Mouse (Mus musculus) megakaryocyte, embryonic 14.5 days (primary cell): Measurements from ENCODE around the gene Crybb3. TPM values are rescaled to one million over a fixed set of nuclear protein-coding genes. Genes with fewer than 3 reads are reported as not detected.

Experiments
- H3K27me3 ChIP-seq: replicated peaks from 2 replicates; pipeline ENCODE3; 2012; ENCODE audit warnings: inconsistent platforms
- H3K36me3 ChIP-seq: replicated peaks from 2 replicates; pipeline ENCODE3; 2012; ENCODE audit warnings: low read length, inconsistent platforms, mixed read lengths
- H3K4me1 ChIP-seq: 2 replicates; pipeline ENCODE4 v1.6.1; 2012; ENCODE audit warnings: inconsistent platforms
- H3K4me3 ChIP-seq: replicated peaks from 2 replicates; pipeline ENCODE3; 2012; ENCODE audit warnings: moderate library complexity, mild to moderate bottlenecking, inconsistent platforms
- H3K9me3 ChIP-seq: 2 replicates; pipeline ENCODE4 v1.6.1; 2012; ENCODE audit warnings: inconsistent platforms
- FLI1 ChIP-seq: IDR thresholded peaks from 2 replicates; pipeline ENCODE4 v1.6.1; 2012; ENCODE audit warnings: low read length, inconsistent platforms, mixed read lengths
- GATA1 ChIP-seq: IDR thresholded peaks from 3 replicates; pipeline ENCODE4 v1.6.1; 2012; ENCODE audit warnings: mixed read lengths, low read length, inconsistent platforms, borderline replicate concordance
- polyA plus RNA-seq: library from polyadenylated mRNA; stranded (reverse); fragments of >175 nt; gene quantifications from 2 replicates; pipeline ENCODE4 v1.2.3, GENCODE M21; 2012; ENCODE audit warnings: low replicate concordance; ENCODE audit not compliant: insufficient read depth

Crybb3 gene
- polyA plus RNA-seq, 1 experiment, result 1.6 TPM

- H3K4me3 ChIP-seq, result peak overlapping the region; percentile 81
- H3K9me3 ChIP-seq, result peaks cover 8% of the 10 kb centered on the region
- no peak for TF ChIP-seq GATA1
- TF ChIP-seq FLI1, result no peak
- H3K36me3 ChIP-seq, result no peaks in the 10 kb centered on the region
- peaks cover 37% of the 10 kb centered on the region for H3K27me3 ChIP-seq
- peaks cover 20% of the 10 kb centered on the region for H3K4me1 ChIP-seq
These were observed 46.0 kb downstream of the Crybb3 start for GRCm38 (mm10) chr5:113035094-113036047.

- H3K9me3 ChIP-seq, result no peaks in the 10 kb centered on the region
- TF ChIP-seq FLI1 (no peak), GATA1 (no peak)
These were observed 50.1 kb downstream of the Crybb3 start for GRCm38 (mm10) chr5:113031201-113031754.

GRCm38 (mm10) chr5:113030082-113030481 lies 51.3 kb downstream of the Crybb3 start:
- H3K4me3 ChIP-seq, result no peak overlapping the region
- H3K9me3 ChIP-seq, result no peaks in the 10 kb centered on the region
- H3K4me1 ChIP-seq, result peaks cover 8% of the 10 kb centered on the region
- H3K36me3 ChIP-seq, result no peaks in the 10 kb centered on the region
- peaks cover 49% of the 10 kb centered on the region for H3K27me3 ChIP-seq
- TF ChIP-seq GATA1 (no peak), FLI1 (no peak)

More at GRCm38 (mm10) chr5:113031201-113031754, 50.1 kb downstream of the Crybb3 start:
- no peak overlapping the region for H3K4me3 ChIP-seq
- H3K27me3 ChIP-seq, result peaks cover 44% of the 10 kb centered on the region
- no peaks in the 10 kb centered on the region for H3K36me3 ChIP-seq
- peaks cover 20% of the 10 kb centered on the region for H3K4me1 ChIP-seq

GRCm38 (mm10) chr5:113026706-113027105 lies 54.7 kb downstream of the Crybb3 start:
- Histone ChIP-seq H3K27me3 (peaks cover 47% of the 10 kb centered on the region), H3K4me1 (no peaks in the 10 kb centered on the region), H3K36me3 (no peaks in the 10 kb centered on the region), H3K4me3 (no peak overlapping the region), H3K9me3 (no peaks in the 10 kb centered on the region)
- TF ChIP-seq FLI1 (no peak), GATA1 (no peak)

Other genes with a start within 250 kb of the Crybb3 start
- gene Myo18b, start 185.2 kb downstream of the Crybb3 start, polyA plus RNA-seq, result 0.22 TPM in 1 of 2 replicates, not detected in the other
- gene Grk3, start 65.8 kb downstream of the Crybb3 start, polyA plus RNA-seq, result 0.40 TPM in 1 of 2 replicates, not detected in the other
- gene Crybb2, start 11.5 kb downstream of the Crybb3 start, polyA plus RNA-seq, result not detected in 2 replicates
- gene 2900026A02Rik, start 139.7 kb upstream of the Crybb3 start, polyA plus RNA-seq, result 1.5 and 1.7 TPM in 2 replicates
- not detected in 2 replicates for gene Tmem211, start 145.3 kb upstream of the Crybb3 start, polyA plus RNA-seq
- not detected in 2 replicates for gene Sgsm1, start 229.2 kb upstream of the Crybb3 start, polyA plus RNA-seq